ENCODE assay signal across 22 mouse cellular contexts in genomic region chr2:108034882-108035281, GRCm38 (mm10).
DNase-seq lines count a peak whose midpoint lies in the region; ATAC-seq and TF ChIP-seq lines count a peak whose summit lies in the region.
"Had no signal": no experiment of that assay in that cellular context is flagged by ENCODE, and none has a peak within 500 bp of the region (broad histone marks: within the 10 kb centered on the region; RNA-seq: fewer than 3 reads in every experiment).

No protein-coding gene starts in this region.

- no peak overlapping the region for H3K4me3 ChIP-seq in forebrain, embryonic 15.5 days
- H3K4me3 ChIP-seq in forebrain, embryonic 10.5 days: no peak overlapping the region
- no peak overlapping the region for H3K4me3 ChIP-seq in hindbrain, postnatal 0 days (ENCODE audit: low read length)
- H3K4me3 ChIP-seq in hindbrain, embryonic 13.5 days: no peak overlapping the region
- H3K4me3 ChIP-seq: embryonic facial prominence, embryonic 15.5 days; erythroblast, embryonic 14.5 days; heart, adult 2 months; heart, embryonic 12.5 days had no signal

- no peak overlapping the region for H3K27ac ChIP-seq in forebrain, embryonic 15.5 days (replicated peaks)
- H3K27ac ChIP-seq in forebrain, embryonic 10.5 days: no peak overlapping the region
- no peak overlapping the region for H3K27ac ChIP-seq in hindbrain, postnatal 0 days
- H3K27ac ChIP-seq in hindbrain, embryonic 13.5 days: no peak overlapping the region
- H3K27ac ChIP-seq: embryonic facial prominence, embryonic 15.5 days; heart, adult 2 months had no signal

- H3K9ac ChIP-seq in forebrain, embryonic 15.5 days (replicated peaks): no peak overlapping the region
- H3K9ac ChIP-seq in hindbrain, postnatal 0 days (replicated peaks; ENCODE audit: low read length): no peak overlapping the region
- no peak overlapping the region for H3K9ac ChIP-seq in hindbrain, embryonic 13.5 days
- H3K9ac ChIP-seq: embryonic facial prominence, embryonic 15.5 days; heart, embryonic 12.5 days had no signal

- no peaks in the 10 kb centered on the region for H3K27me3 ChIP-seq in forebrain, embryonic 15.5 days
- H3K27me3 ChIP-seq in forebrain, embryonic 10.5 days (ENCODE audit: poor library complexity, severe bottlenecking): no peaks in the 10 kb centered on the region
- H3K27me3 ChIP-seq in hindbrain, postnatal 0 days (ENCODE audit: insufficient read depth, low read length): no peaks in the 10 kb centered on the region
- H3K27me3 ChIP-seq in hindbrain, embryonic 13.5 days: no peaks in the 10 kb centered on the region
- H3K27me3 ChIP-seq: CH12.LX; embryonic facial prominence, embryonic 15.5 days; heart, embryonic 12.5 days had no signal

- 20% methylated on average over 4 of the region's 4 CpGs for WGBS in forebrain, embryonic 15.5 days
- WGBS in forebrain, embryonic 10.5 days: 70% methylated on average over 4 of the region's 4 CpGs
- WGBS in hindbrain, postnatal 0 days: 46% methylated on average over 4 of the region's 4 CpGs
- 53% methylated on average over 4 of the region's 4 CpGs for WGBS in hindbrain, embryonic 13.5 days

- no peaks in the 10 kb centered on the region for H3K36me3 ChIP-seq in forebrain, embryonic 15.5 days
- no peaks in the 10 kb centered on the region for H3K36me3 ChIP-seq in forebrain, embryonic 10.5 days (replicated peaks)
- no peaks in the 10 kb centered on the region for H3K36me3 ChIP-seq in hindbrain, postnatal 0 days (ENCODE audit: insufficient read depth, low read length)
- H3K36me3 ChIP-seq in hindbrain, embryonic 13.5 days: no peaks in the 10 kb centered on the region
- H3K36me3 ChIP-seq: embryonic facial prominence, embryonic 15.5 days; heart, embryonic 12.5 days had no signal

- intact Hi-C loops in heart, postnatal 10 days (cut with DNase I): no loop called here

- peak; percentile 57; the same call in 1 of the 2 replicates for ATAC-seq in forebrain, embryonic 15.5 days (replicated peaks)
- no peak for ATAC-seq in hindbrain, postnatal 0 days
- no peak for ATAC-seq in hindbrain, embryonic 13.5 days (ENCODE audit: low FRiP score)
- ATAC-seq: hindbrain, embryonic 16.5 days had no signal

- H3K4me2 ChIP-seq in forebrain, embryonic 15.5 days (replicated peaks): no peak overlapping the region
- H3K4me2 ChIP-seq in hindbrain, postnatal 0 days (ENCODE audit: low read depth, low read length): no peak overlapping the region
- no peak overlapping the region for H3K4me2 ChIP-seq in hindbrain, embryonic 13.5 days
- H3K4me2 ChIP-seq: embryonic facial prominence, embryonic 15.5 days; heart, embryonic 12.5 days had no signal

- H3K9me3 ChIP-seq in forebrain, embryonic 15.5 days: no peaks in the 10 kb centered on the region
- no peaks in the 10 kb centered on the region for H3K9me3 ChIP-seq in forebrain, embryonic 10.5 days
- H3K9me3 ChIP-seq in hindbrain, postnatal 0 days (ENCODE audit: low read length): no peaks in the 10 kb centered on the region
- no peaks in the 10 kb centered on the region for H3K9me3 ChIP-seq in hindbrain, embryonic 13.5 days
- H3K9me3 ChIP-seq: embryonic facial prominence, embryonic 15.5 days; heart, embryonic 12.5 days had no signal

- peaks cover 19% of the 10 kb centered on the region for H3K4me1 ChIP-seq in forebrain, embryonic 15.5 days
- H3K4me1 ChIP-seq in forebrain, embryonic 10.5 days: peaks cover 15% of the 10 kb centered on the region
- no peaks in the 10 kb centered on the region for H3K4me1 ChIP-seq in hindbrain, postnatal 0 days (ENCODE audit: insufficient read depth, low read length)
- H3K4me1 ChIP-seq in hindbrain, embryonic 13.5 days (replicated peaks): peaks cover 7% of the 10 kb centered on the region; the same call in 1 of the 2 replicates
- H3K4me1 ChIP-seq: embryonic facial prominence, embryonic 15.5 days; heart, embryonic 12.5 days had no signal

- no peak for DNase-seq in forebrain, embryonic 10.5 days (ENCODE audit: extremely low spot score, low spot score)
- peak; percentile 12 for DNase-seq in hindbrain, postnatal 0 days (ENCODE audit: low spot score)
- peak; percentile 24 for DNase-seq in retina, embryonic 14.5 days (ENCODE audit: low spot score)
- DNase-seq in retina, postnatal 1 day: no peak
- no peak for DNase-seq in heart, postnatal 10 days
- DNase-seq: adrenal gland, adult 8-10 months; adrenal gland, postnatal 36 days; cerebellum, adult 11-12 months; cerebellum, adult 9-10 months; cerebellum, postnatal 36 days; gastrocnemius, postnatal 10 days; heart, adult 2 months; heart, postnatal 36 days; kidney, adult 11 months; kidney, adult 9 months had no signal

- TF ChIP-seq CTCF in hindbrain, postnatal 0 days (IDR thresholded peaks at IDR 0.05; ENCODE audit: low read depth): peak; percentile 32

Comparison
In these comparisons a context has a peak if more than half of its experiments do, and no peak if none do; other contexts are left out.
1. DNase-seq: peak in hindbrain, postnatal 0 days (single experiment) and retina, embryonic 14.5 days (single experiment); none in forebrain, embryonic 10.5 days (single experiment), retina, postnatal 1 day (single experiment) and heart, postnatal 10 days (0 of 2).